8 mouse cellular contexts compared by ENCODE assay signal in genomic region chr12:86726120-86726640, GRCm38 (mm10). TPM values are rescaled to one million over a fixed set of nuclear protein-coding genes. Genes with fewer than 3 reads are reported as not detected.
DNase-seq lines count a peak whose midpoint lies in the region; ATAC-seq and TF ChIP-seq lines count a peak whose summit lies in the region.

TSS of gene Angel1 (minus strand) at chr12:86726460.

- H3K4me2 ChIP-seq in embryonic facial prominence, embryonic 14.5 days (ENCODE audit: low read depth, low read length): peak within 1 kb of the TSS; percentile 92
- peak within 1 kb of the TSS; percentile 89 for H3K4me2 ChIP-seq in limb, embryonic 13.5 days (replicated peaks)
- H3K4me2 ChIP-seq in midbrain, embryonic 16.5 days (ENCODE audit: low read length): peak within 1 kb of the TSS; percentile 76

- H3K79me2 ChIP-seq in heart, adult 2 months (replicated peaks; ENCODE audit: control insufficient read depth, insufficient read depth, low read length): no peaks in the 10 kb centered on the region

- under 1% methylated on average over 30 of the region's 44 CpGs for WGBS in embryonic facial prominence, embryonic 14.5 days
- WGBS in heart, adult 2 months: under 1% methylated on average over 44 of the region's 44 CpGs
- under 1% methylated on average over 44 of the region's 44 CpGs for WGBS in limb, embryonic 13.5 days
- WGBS in midbrain, embryonic 16.5 days: under 1% methylated on average over 38 of the region's 44 CpGs

- peak within 1 kb of the TSS; percentile 50 for H3K27ac ChIP-seq in embryonic facial prominence, embryonic 14.5 days (replicated peaks; ENCODE audit: low read depth, low read length)
- peak within 1 kb of the TSS; percentile 36 for H3K27ac ChIP-seq in heart, adult 2 months
- peak within 1 kb of the TSS; percentile 66; the same call in 1 of the 2 replicates for H3K27ac ChIP-seq in limb, embryonic 13.5 days
- peak within 1 kb of the TSS; percentile 71 for H3K27ac ChIP-seq in midbrain, embryonic 16.5 days (ENCODE audit: low read length)

- peak; percentile 95 for DNase-seq in 3134 (ENCODE audit: extremely low read depth, insufficient read length, low spot score)
- DNase-seq in adrenal gland, postnatal 4 days (ENCODE audit: low spot score in 2 of 2): peak; percentile 89 to 93
- peak; percentile 98 for DNase-seq in embryonic facial prominence, embryonic 14.5 days (ENCODE audit: low spot score)
- peak; percentile 96 to 97 for DNase-seq in heart, adult 2 months
- peak; percentile 97 to 98 for DNase-seq in kidney, adult 8-10 months
- peak; percentile 81 to 96 for DNase-seq in spleen, postnatal 10 days (ENCODE audit: low spot score in 2 of 2)

- no peaks in the 10 kb centered on the region for H3K9me3 ChIP-seq in embryonic facial prominence, embryonic 14.5 days (ENCODE audit: control insufficient read depth, low read length)
- H3K9me3 ChIP-seq in limb, embryonic 13.5 days: no peaks in the 10 kb centered on the region
- H3K9me3 ChIP-seq in midbrain, embryonic 16.5 days (replicated peaks; ENCODE audit: control insufficient read depth, low read length, poor library complexity, severe bottlenecking): no peaks in the 10 kb centered on the region

- H3K36me3 ChIP-seq in embryonic facial prominence, embryonic 14.5 days (ENCODE audit: control insufficient read depth, insufficient read depth, low read length): no peaks in the 10 kb centered on the region
- H3K36me3 ChIP-seq in heart, adult 2 months (ENCODE audit: control insufficient read depth, insufficient read depth, low read length): no peaks in the 10 kb centered on the region
- H3K36me3 ChIP-seq in limb, embryonic 13.5 days: peaks cover 6% of the 10 kb centered on the region; the same call in 1 of the 2 replicates
- no peaks in the 10 kb centered on the region for H3K36me3 ChIP-seq in midbrain, embryonic 16.5 days (ENCODE audit: control insufficient read depth, insufficient read depth, low read length)

- no peaks in the 10 kb centered on the region for H3K27me3 ChIP-seq in embryonic facial prominence, embryonic 14.5 days (replicated peaks; ENCODE audit: control insufficient read depth, insufficient read depth, low read length)
- H3K27me3 ChIP-seq in heart, adult 2 months (ENCODE audit: control insufficient read depth, insufficient read depth, low read length): no peaks in the 10 kb centered on the region
- H3K27me3 ChIP-seq in limb, embryonic 13.5 days: no peaks in the 10 kb centered on the region
- no peaks in the 10 kb centered on the region for H3K27me3 ChIP-seq in midbrain, embryonic 16.5 days (ENCODE audit: control insufficient read depth, insufficient read depth, low read depth, low read length)

- peaks cover 7% of the 10 kb centered on the region; the same call in 1 of the 2 replicates for H3K4me1 ChIP-seq in embryonic facial prominence, embryonic 14.5 days (ENCODE audit: control insufficient read depth, insufficient read depth, low read length)
- no peaks in the 10 kb centered on the region; the same call in none of the 2 replicates for H3K4me1 ChIP-seq in heart, adult 2 months (ENCODE audit: control insufficient read depth, insufficient read depth, low read length)
- H3K4me1 ChIP-seq in limb, embryonic 13.5 days: peaks cover 8% of the 10 kb centered on the region
- H3K4me1 ChIP-seq in midbrain, embryonic 16.5 days (ENCODE audit: control insufficient read depth, insufficient read depth, low read length): peaks cover 10% of the 10 kb centered on the region

- TF ChIP-seq CTCF in heart, adult 2 months (IDR thresholded peaks at IDR 0.05): peak; percentile 46

- TF ChIP-seq EP300 in heart, adult 2 months (IDR thresholded peaks at IDR 0.05; ENCODE audit: insufficient read depth, low read depth, low read length): no peak

- peak; percentile 53; the same call in 1 of the 2 replicates for TF ChIP-seq POLR2A in heart, adult 2 months (IDR thresholded peaks at IDR 0.05; ENCODE audit: insufficient read depth, low read depth, low read length)

- H3K4me3 ChIP-seq in embryonic facial prominence, embryonic 14.5 days (ENCODE audit: low read depth, low read length): peak within 1 kb of the TSS; percentile 72
- H3K4me3 ChIP-seq in heart, adult 2 months: peak within 1 kb of the TSS; percentile 84
- peak within 1 kb of the TSS; percentile 68 for H3K4me3 ChIP-seq in limb, embryonic 13.5 days
- peak within 1 kb of the TSS; percentile 84 for H3K4me3 ChIP-seq in midbrain, embryonic 16.5 days (ENCODE audit: low read depth, low read length)

- ATAC-seq in embryonic facial prominence, embryonic 14.5 days (ENCODE audit: low read depth): peak; percentile 99
- ATAC-seq in limb, embryonic 13.5 days (ENCODE audit: low FRiP score, low read depth): peak; percentile 99
- ATAC-seq in midbrain, embryonic 16.5 days: peak; percentile 98

- intact Hi-C loops in heart, adult 2 months (cut with DNase I): no loop called here

- H3K9ac ChIP-seq in embryonic facial prominence, embryonic 14.5 days (ENCODE audit: low read depth, low read length): peak within 1 kb of the TSS; percentile 67
- peak within 1 kb of the TSS; percentile 85 for H3K9ac ChIP-seq in heart, adult 2 months (ENCODE audit: low read depth, low read length)
- peak within 1 kb of the TSS; percentile 75 for H3K9ac ChIP-seq in limb, embryonic 13.5 days
- H3K9ac ChIP-seq in midbrain, embryonic 16.5 days (ENCODE audit: low read depth, low read length): peak within 1 kb of the TSS; percentile 75

RNA-seq across cellular contexts. Expression of gene Angel1, which starts in this region (rescaled TPM):
- total RNA-seq in adrenal gland, postnatal 4 days (2021): 1 to 10 TPM; 4.4 to 4.6 TPM
- 12.9 TPM in 2 replicates for polyA plus RNA-seq in embryonic facial prominence, embryonic 14.5 days (2014; fragmentation: Nextera tagmentation; extraction: Ambion mirVana)
- total RNA-seq in heart, adult 2 months (2021): 1 to 10 TPM; 2.7 to 3.5 TPM
- 6.1 and 7.4 TPM in 2 replicates for polyA plus RNA-seq in heart, adult 2 months (2012; rRNA removed)
- polyA plus RNA-seq in limb, embryonic 13.5 days (2015; fragmentation: Nextera tagmentation; extraction: Ambion mirVana): 10.6 and 11.0 TPM in 2 replicates
- polyA plus RNA-seq in midbrain, embryonic 16.5 days (2015; fragmentation: Nextera tagmentation; extraction: Ambion mirVana): 10.6 and 10.8 TPM in 2 replicates

Comparison
In these comparisons a context has a peak if more than half of its experiments do, and no peak if none do; other contexts are left out.
1. Peak in every context shown above with its lines: DNase-seq, ATAC-seq, H3K4me3 ChIP-seq and H3K27ac ChIP-seq.